Mouse (Mus musculus): Measurements from ENCODE around the gene Nkx2-1.
"Not testable (repeated sequence)": the region's sequence is repeated elsewhere in the genome, so short reads cannot be mapped to it uniquely, and the experiment has no call there.

Gene Nkx2-1

DNA sequence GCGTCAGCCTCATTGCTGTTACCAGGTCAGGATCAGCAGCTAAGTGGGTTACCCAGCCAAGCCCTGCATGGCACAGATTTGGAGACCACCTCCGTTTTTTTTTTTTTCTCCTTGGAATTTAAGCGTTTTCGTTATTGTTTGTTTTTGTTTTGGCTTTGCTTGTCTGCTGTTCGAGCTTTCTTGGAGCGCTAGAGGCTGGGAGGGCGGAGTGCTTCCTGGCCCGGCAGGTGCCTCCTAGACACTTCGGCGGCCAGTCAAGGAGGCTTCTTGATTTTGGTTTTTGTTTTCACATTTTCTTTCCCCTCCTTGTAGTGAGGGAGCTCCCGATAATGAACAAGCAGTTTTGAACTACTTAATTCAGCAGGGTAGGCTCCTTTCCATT, at the start of gene Nkx2-1:
Gene Nkx2-1 (minus strand): TSS at position 25 of the 382 bp plus-strand sequence.
- DNase-seq (ENCODE audit: low read depth in 1 of 2, low spot score in 2 of 2), result no peak

DNA sequence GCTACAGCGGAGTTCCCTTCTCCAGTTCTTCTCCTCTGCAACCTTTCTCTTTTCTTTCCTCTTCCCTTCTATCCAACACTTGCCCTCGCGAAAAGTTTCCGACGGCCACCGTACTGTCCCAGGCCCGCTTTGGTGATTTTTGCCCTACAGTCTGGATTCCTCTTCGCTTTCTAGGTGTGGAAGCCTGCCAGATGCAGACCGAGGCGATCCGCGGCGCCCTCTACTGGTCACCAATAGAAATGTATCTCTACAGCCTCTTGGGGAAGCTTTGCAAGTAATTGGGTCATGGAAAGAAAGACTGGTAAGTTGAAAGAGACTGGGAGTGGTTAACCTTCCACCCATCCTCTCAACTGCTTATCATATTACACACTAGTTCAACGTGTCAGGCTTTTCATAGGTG, 4.4 kb upstream of the Nkx2-1 start:
- no peak for DNase-seq (ENCODE audit: low read depth in 1 of 2, low spot score in 2 of 2)

DNA sequence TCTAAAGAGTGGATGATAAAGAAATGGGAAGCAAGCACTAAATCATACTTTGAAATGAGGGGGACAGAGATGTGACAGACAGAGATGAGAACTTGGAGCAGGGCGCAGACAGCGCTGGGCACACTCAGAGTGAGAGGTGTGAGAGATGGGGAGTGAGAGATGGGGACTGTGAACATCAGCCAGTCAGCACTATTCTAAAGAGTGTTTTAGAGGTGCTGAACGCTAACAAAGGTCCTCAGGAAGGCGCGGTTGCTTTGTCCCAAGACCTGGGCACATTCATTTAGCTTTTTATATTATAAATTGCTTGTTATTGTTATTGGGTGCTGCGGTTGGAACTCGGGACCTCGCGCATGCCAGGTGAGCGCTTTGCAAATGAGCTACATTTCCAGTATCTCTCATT, 3.9 kb upstream of the Nkx2-1 start:
- no peak for DNase-seq (ENCODE audit: low read depth in 1 of 2, low spot score in 2 of 2)

DNA sequence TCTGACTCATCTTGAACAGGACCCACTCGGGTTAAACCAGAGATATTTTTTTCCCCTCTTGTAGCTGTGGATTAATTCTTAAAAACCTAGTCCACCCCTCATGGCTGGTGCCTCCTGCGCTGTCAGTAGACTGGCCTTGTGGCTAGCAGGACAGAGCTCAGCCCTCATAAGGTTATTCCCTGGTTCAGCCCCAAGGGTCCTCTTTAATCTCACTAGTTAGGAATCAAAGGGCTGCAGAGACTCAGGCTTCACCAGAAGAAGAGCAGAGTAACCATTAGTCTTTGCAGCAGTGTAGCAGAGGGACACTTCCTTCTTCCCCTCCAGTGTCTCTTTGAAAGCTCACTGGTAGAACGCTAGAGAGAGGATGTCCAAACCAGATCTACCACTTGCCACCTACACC, 1.9 kb upstream of the Nkx2-1 start:
- DNase-seq (ENCODE audit: low read depth in 1 of 2, low spot score in 2 of 2), result no peak

DNA sequence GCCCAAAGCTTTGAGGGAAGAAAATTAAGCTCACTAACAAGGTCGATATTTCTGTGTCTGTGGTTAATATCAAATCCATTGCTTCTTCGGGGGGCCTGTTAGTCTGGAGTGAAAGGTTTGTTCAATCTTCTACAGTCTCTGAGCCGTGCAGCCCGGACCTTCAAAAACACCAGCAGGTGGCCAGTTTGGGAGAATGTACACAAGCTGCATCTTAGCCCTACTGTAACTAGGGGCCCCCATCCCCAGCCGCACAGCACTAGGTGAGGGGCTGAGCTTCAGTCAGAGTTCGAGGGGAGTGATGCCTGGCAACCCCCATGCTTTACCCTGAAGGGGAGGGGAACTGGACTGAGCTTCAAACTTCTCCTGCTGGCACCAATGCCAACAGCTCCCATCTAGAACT, 1.2 kb upstream of the Nkx2-1 start:
- DNase-seq (ENCODE audit: low read depth in 1 of 2, low spot score in 2 of 2), result no peak

DNA sequence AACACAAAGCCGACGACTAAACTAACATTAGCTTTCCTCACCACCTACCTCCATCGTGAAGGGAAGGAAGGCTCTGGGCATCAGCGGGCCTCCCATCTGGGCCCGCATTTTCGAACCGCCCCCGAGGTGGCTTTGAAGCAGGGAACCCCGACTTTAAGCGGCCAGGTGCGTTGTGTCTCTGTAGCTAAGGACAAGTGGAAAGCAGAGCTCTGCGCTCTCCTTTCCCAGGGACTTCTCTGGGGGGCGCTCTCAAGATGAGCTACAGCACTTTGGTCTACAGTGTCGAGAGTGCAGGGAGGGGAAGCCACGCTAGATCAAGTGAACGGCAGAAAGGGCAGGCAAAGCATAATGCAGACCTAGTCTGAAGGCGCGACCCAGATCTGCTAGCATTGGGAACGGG, 634 bp upstream of the Nkx2-1 start:
- no peak for DNase-seq (ENCODE audit: low read depth in 1 of 2, low spot score in 2 of 2)

DNA sequence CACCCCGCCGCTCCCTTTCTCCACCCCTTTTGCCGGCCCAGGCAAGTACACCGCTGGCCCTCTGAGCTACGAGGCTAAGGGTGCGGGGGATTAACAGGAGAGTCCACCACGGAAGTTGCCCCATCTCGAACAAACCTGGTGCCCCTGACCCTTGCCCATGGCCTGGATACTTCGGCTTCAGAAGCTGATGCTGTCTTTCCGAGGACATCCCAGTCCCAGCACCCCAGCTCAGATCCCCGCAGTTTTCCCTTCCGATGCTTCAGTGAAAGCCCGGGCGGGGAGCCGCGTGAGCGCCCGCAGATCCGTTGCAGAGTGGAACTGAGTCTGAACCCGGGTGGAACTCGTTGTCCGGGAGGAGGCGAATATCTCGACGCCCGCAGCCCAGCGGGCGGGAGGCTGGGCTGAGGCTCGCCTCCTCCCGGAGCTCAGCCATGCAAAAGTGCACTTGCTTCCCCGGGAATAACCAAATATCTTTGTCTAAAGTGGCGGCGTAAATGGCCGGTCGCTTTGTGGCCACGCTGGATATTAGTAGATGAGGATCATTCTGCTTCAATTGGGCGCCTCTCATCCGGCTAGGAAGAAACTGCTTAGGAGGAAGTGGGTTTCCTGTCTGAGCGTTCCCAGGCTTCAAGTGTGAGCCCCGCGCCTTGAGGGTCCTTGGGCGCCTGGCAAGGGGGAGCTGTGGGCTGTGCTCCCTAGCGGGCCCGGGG, 379 bp downstream of the Nkx2-1 start:
- no peak for DNase-seq (ENCODE audit: low read depth in 1 of 2, low spot score in 2 of 2)

DNA sequence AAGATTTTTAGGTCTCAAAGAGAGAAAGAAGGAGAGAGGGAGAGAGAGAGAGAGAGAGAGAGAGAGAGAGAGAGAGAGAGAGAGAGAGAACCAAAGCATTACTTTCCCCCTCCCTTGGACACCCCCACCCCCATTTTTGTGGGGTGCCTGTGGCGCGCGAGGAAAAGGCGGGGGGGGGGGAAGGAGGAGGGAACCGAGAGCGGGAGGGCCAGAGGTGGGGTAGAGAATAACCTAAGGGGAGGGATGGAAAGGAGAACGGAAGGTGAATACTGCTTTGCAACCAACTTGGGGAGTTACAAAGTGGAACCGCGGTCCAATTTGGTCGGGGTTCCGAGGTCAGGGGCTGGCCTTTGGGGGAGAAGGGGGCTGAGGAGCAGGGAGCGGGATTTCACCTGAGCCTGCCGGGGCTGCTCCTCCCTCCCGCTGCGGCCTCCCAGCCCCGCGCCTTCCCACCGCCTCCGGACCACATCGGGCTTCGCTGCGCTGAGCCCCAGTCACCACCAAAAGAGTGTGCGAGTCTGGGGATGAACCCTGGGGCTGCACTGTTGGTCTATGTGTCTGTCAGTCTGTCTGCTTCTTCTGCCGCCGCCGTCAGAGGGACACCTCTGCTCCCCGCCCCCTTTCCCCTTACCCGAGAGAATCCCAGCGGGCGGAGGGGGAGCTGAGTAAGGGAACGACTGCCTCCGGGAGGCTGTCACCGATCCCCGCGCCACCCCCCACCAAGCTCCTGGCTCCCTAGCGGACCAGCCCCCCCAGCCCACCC, 1.1 kb downstream of the Nkx2-1 start:
- no peak for DNase-seq (ENCODE audit: low read depth in 1 of 2, low spot score in 2 of 2)

DNA sequence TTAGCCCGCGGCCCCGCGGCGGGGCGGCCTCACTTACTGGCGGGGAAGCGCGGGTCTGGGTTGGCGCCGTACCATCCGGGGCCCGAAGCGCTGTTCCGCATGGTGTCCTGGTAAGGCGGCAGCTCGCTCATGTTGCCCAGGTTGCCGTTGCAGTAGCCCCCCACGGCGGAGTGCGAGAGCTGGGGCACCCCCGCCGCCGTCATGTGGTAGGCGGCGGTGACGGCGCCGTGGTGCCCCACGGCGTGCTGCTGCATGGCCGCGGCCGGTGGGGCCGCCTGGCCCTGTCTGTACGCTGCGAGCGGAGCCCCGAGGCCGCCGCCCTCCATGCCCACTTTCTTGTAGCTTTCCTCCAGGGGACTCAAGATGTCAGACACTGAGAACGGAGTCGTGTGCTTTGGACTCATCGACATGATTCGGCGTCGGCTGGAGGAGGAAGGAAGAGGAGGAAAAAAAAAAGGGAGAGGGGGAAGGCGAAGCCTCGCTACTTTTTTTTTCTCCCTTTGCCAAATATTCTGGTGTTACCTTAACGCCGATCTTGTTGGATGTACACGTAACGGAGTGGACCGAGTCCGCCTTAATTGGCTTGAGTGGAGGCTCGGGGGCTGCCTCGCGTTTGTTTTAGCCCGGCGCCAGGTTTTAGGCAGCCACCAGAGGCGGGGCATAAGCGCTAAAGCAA, 1.9 kb downstream of the Nkx2-1 start:
- no peak for DNase-seq (ENCODE audit: low read depth in 1 of 2, low spot score in 2 of 2)

DNA sequence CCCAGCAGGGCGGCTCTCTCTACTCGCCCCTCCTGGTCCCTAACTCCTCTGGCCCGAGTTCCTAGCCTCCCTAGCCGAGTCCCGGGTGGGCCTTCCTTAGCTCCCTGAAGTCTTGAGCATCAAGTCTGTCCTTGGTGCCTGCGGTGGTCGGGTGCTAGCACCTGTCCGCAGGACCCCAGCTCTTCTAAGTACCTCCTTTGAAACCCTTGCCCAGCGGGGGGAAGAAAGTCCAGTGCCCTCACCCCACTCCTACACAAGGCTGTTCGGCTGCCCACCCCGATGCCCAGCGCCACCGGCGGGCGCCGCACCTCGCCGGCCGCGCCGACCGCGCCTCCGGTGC, 2.4 kb downstream of the Nkx2-1 start:
- DNase-seq (ENCODE audit: low read depth in 1 of 2, low spot score in 2 of 2), result no peak

DNA sequence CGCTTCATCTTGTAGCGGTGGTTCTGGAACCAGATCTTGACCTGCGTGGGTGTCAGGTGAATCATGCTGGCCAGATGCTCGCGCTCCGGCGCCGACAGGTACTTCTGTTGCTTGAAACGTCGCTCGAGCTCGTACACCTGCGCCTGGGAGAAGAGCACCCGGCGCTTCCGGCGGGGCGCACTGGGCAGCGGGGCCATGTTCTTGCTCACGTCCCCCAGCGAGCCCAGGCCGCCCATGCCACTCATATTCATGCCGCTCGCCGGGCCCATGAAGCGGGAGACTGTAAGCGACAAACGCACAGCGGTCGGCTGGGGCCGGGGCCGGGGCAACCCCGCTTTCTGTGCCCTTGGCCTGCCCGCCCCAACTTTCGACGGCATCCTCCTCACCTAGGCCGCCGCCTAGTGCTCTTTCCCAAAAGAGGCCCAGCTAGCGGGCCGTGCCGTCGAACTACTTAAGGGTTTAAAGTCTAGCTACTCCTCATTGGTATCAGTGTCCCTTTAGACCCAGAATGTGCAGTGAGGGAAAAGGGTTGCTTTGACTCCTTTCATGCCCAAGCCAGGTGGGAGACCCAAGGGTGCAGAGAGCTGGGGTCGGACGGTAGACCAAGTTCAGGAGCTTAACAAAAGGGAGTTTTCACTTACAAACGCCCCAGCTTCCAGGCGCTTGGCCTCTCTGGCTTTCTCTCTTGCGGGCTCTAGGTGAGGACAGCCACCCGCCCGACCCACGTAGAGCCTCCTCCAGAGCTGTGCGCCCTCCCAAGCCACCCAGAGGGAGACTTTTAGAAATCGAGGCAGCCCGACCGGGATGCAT, 3.0 kb downstream of the Nkx2-1 start:
- no peak for DNase-seq (ENCODE audit: low read depth in 1 of 2, low spot score in 2 of 2)

DNA sequence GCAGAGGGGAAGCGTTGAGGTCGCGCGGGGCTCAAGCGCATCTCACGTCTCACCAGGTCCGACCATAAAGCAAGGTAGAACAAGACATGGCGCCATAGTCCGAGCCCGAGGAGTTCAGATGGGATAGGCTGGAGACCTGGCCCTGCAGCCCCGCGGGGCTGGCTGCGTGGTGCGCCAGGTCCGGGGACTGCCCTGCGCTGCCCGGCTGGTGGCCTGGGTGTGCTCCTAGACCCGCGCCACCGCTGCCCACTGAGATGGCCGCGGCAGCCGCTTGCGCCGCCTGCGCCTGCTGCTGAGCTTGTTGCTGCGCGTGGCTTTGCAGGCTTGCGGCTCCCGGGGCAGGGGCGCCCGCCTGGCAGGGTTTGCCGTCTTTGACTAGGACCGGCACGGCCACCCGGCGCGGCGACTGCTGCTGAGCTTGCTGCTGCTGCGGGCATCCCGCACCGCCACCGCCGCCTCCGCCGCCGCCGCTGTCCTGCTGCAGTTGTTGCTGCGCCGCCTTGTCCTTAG, 3.7 kb downstream of the Nkx2-1 start:
- DNase-seq (ENCODE audit: low read depth in 1 of 2, low spot score in 2 of 2), result no peak

DNA sequence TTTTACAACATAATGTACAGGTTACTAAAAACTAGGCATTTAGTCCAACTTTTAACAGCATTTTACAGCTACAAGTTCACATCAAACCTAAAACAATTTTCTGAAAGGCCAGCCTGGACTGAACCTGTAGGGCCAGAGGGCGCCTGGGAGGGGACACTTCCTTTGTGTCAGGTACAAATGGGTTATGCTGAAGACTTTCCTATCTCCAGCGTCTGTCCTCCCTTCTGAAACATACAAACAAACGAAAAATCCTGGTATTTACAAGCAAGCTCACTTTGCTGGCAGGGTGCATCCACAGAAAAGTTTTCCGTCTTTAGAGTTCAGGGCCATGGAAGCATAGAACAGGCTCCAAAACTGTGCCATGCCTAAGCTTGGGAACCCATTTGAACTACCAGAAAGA, 4.6 kb downstream of the Nkx2-1 start:
- no peak for DNase-seq (ENCODE audit: low read depth in 1 of 2, low spot score in 2 of 2)

DNA sequence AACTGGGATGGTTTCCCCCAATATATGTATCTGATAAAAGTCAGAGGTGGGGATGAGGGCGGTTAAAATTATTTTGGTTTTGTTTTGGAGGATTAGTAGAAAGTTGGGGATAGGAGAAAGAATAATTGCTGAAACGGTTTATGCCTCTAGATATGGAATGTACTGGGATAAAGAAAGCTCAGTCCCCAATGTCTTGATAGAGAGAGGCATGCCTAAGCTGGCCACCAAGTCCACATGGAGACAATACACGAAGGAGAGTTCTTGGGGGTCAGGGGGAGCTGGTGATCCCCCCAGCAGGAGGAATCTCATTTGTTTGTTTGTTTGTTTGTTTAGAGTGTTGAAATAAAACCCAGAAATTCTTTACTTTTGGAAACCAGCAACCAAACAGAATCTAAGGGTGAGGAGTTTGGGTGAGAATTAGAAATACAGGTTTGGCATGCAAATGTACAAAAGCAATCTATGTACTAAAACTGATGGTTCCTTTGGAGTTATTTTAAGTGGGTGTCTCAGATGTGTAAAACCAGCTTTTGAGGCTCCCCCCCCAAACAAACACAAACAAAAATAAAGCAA, 5.6 kb downstream of the Nkx2-1 start:
- DNase-seq (ENCODE audit: low read depth in 1 of 2, low spot score in 2 of 2), result no peak

DNA sequence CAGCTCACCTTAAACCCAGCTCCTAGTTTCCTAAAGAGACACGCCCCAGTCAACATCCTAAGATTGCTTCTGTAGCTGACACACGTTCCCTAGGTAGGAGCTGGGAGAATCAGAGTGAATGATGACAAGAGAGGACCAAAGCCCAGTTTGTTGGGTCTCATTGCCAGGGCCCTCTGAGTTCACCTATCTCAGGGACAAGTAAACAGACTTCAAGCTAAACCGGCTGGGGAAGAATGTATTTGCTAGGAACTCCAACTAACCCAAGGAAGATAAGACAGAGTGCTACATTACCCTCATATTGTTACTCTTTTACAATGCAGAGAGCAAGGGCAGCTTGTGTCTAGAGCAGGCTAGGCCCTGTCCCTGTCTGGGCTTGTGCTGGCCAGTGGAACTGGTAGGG, 6.8 kb downstream of the Nkx2-1 start:
- no peak for DNase-seq (ENCODE audit: low read depth in 1 of 2, low spot score in 2 of 2)

DNA sequence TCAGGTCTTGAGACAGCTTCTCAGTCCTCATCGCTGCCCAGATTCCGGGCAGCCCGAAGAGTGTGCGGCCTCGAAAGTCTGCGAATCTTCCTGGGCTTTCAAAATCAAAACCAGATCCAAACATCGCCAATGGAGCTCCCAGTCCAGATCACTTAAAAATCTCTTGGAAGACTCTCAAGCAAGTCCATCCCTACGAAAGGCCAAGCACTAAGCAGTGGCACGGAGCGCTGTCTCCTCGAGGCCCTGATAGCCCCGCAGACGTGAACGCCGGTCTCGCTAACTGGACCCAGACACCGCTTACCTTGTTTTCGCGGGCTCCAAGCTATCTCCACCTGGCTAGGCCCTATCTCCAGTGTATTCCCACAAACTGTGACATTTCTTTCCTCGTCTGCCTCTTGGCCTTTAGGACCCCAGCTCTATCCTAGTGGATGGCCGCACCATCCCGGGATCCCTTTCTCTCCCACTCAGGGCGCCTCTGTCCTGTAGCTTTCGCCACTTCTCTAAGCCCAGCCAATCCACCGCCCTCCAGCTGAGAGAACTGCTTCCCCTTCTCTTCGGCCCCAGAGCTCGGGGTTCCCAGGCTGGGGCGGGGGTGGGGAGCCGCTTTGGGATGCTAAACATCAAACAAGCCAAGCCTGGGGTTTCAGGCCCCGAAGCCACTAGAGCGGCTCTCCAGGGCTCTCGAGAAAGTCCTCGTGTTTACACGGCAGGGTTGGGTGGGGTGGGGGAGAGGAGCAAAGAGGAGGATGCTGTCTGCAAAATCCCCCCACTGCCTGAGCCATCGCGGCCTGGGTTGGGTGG, 7.6 kb downstream of the Nkx2-1 start:
- DNase-seq (ENCODE audit: low read depth in 1 of 2, low spot score in 2 of 2), result no peak

DNA sequence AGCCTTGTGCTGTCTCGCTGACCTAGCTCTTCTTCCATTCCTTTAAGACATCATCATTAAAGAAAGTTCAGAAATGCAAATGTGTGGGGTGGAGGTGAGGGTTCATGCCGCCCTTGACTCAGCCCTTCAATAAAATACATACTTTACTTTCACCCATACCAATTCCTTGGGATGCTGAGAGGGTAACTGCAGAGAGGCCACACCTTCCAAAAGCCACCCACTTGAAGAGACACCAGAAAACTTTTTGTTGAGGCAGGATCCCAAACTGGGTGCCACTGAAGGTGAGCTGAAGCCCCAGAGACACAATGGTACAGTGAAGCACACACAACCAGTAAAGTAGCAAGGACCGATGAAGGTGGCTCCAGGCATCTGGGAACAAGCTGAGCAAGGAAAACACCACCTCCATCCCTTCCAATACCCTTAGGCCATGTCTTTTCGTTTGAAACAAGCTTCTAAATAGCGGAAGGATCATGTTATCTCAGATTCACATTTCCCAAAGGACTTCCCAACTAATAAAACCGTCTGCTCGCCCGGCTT, 8.6 kb downstream of the Nkx2-1 start:
- no peak for DNase-seq (ENCODE audit: low read depth in 1 of 2, low spot score in 2 of 2)

DNA sequence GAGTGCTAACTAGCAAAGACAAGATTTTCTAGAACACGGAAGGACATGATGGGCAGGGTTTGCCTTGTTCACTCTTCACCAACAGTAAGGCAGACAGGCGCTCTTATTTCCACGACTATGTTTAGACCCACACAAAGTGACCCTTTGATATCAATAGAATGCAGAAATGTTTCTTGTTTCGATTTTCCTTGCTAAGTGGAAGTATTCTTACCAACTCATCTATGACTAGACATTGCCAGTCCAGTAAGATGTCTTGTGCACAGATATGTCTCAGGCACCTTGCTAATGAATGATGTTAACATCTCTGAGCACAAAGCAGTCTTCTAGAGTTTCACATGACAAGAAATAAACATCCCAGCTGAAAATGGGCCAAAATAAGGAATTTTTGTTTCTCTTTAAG, 9.6 kb downstream of the Nkx2-1 start:
- no peak for DNase-seq (ENCODE audit: low read depth in 1 of 2, low spot score in 2 of 2)

DNA sequence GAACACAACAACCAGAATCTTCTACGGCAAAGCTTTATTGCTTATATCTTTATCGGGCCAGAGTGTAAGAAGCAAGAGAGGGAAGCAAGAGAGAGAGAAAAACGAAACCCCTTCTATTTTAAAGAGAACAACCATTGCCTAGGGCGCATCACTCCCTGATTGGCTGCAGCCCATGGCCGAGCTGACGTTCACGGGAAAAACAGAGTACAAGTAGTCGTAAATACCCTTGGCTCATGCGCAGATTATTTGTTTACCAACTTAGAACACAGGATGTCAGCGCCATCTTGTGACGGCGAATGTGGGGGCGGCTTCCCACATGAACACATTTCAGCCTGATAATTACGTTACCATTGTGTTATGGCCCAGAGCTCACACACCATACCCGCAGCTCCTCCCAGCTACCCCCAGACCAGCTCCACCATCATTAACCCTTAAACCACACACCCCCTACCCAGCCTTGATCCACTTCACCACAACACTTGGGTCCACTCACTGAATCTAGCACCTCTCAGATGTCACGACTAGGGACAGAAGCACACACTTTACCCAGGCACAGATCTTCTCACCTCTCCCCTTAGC, 11.4 kb downstream of the Nkx2-1 start:
- not testable (repeated sequence) for DNase-seq (ENCODE audit: low read depth in 1 of 2, low spot score in 2 of 2)

DNA sequence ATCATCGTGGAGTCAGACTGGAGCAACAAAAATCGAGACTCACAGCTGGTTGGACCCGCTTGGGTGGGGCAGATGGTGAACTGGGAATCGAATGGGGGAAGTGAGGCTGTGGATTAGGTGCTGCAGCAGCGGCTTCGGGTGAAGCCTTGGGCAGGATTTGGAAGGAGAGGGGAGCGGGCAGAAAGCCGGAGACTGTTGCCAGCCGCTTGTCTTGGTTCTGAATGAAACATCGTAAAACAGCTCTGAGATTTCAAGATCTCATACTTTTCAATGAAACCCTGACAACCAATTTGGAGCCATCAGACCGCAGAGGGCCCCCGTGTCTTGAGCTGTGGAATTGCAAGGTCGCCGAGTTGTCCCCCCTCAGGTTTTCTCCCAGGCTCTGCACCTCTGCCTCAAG, 12.5 kb downstream of the Nkx2-1 start:
- no peak for DNase-seq (ENCODE audit: low read depth in 1 of 2, low spot score in 2 of 2)

Data from monocyte, adult 2 months (primary cell).